ENCODE assay signal across 7 mouse cellular contexts in the genomic region with DNA sequence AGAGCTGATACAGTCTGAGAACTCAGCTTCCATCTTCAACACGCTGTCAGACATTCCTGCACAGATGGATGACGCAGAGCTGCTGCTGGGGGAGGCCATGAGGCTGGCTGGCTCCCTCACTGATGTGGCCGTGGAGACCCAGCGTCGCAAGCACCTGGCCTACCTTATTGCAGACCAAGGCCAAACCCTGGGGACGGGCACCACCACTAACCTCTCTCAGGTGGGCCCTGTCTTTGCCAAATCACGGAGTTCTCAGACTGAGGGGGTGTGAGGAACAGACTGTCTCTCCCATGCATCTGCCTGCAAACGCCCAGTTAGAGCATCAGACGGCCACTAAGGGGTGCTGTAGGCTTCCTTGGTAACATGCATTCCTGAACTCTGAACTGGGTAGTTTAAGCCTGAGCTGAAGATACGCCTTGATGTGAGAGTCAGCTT. TPM values are rescaled to one million over a fixed set of nuclear protein-coding genes. Genes with fewer than 3 reads are reported as not detected.
A peak's percentile ranks its signal among the peaks of the same experiment; 100 is the strongest.
DNase-seq lines count a peak whose midpoint lies in the region; ATAC-seq lines count a peak whose summit lies in the region.

No protein-coding gene starts in this region.

- DNase-seq in liver = peak; percentile 31
- no peak for DNase-seq in liver, embryonic 11.5 days (ENCODE audit: low spot score)
- peak; percentile 70 for DNase-seq in ES-CJ7 (ENCODE audit: low read depth, low spot score)
- peak; percentile 76 for DNase-seq in brain, adult 2 months (ENCODE audit: low read depth, low spot score)
- peak; percentile 40 to 56 for DNase-seq in lung, postnatal 4 days
- no peak for DNase-seq in adrenal gland, postnatal 4 days (ENCODE audit: low spot score in 2 of 2)
- DNase-seq in gastrocnemius, postnatal 36 days = no peak

- no peaks in the 10 kb centered on the region for H3K4me1 ChIP-seq in liver, embryonic 11.5 days (replicated peaks; ENCODE audit: control insufficient read depth, insufficient read depth, low read length)

- H3K27me3 ChIP-seq in liver, embryonic 11.5 days (replicated peaks; ENCODE audit: control insufficient read depth, insufficient read depth, low read length) = no peaks in the 10 kb centered on the region

- ATAC-seq in liver, embryonic 11.5 days (replicated peaks; ENCODE audit: low FRiP score) = no peak

- peaks cover 8% of the 10 kb centered on the region; the same call in 1 of the 2 replicates for H3K36me3 ChIP-seq in liver, embryonic 11.5 days (ENCODE audit: control insufficient read depth, insufficient read depth, low read length)

- H3K4me2 ChIP-seq in liver, embryonic 11.5 days = no peak overlapping the region

- intact Hi-C loops in gastrocnemius, postnatal 36 days (cut with DNase I) = no loop called here

- no peak overlapping the region for H3K9ac ChIP-seq in liver, embryonic 11.5 days (ENCODE audit: low read depth, low read length)

- H3K27ac ChIP-seq in liver, embryonic 11.5 days (ENCODE audit: low read depth, low read length) = no peak overlapping the region

- WGBS in liver, embryonic 11.5 days = 63% methylated on average over 10 of the region's 10 CpGs

- no peaks in the 10 kb centered on the region for H3K9me3 ChIP-seq in liver, embryonic 11.5 days (ENCODE audit: control insufficient read depth, low read length)

- no peak overlapping the region for H3K4me3 ChIP-seq in liver, embryonic 11.5 days (ENCODE audit: low read depth, low read length)

RNA-seq across cellular contexts. Expression of a gene that starts 31.1 kb away (rescaled TPM):
- 28.5 and 28.8 TPM in 2 replicates for polyA plus RNA-seq in liver, embryonic 11.5 days (2014; fragmentation: Nextera tagmentation; extraction: Ambion mirVana)
- total RNA-seq in adrenal gland, postnatal 4 days (2021) = 10 to 100 TPM; 22.1 to 26.5 TPM
- 10 to 100 TPM; 11.8 to 17.8 TPM for total RNA-seq in gastrocnemius, postnatal 36 days (2021)

Comparison
In these comparisons a context has a peak if more than half of its experiments do, and no peak if none do; other contexts are left out.
1. DNase-seq: peak in liver (single experiment), ES-CJ7 (single experiment), brain, adult 2 months (single experiment) and lung, postnatal 4 days (2 of 2); none in liver, embryonic 11.5 days (single experiment), adrenal gland, postnatal 4 days (0 of 2) and gastrocnemius, postnatal 36 days (0 of 2).